Mouse (Mus musculus) heart, postnatal 0 days (tissue): ENCODE measurements around the gene Klhdc8b. TPM values are rescaled to one million over a fixed set of nuclear protein-coding genes. Genes with fewer than 3 reads are reported as not detected.

ENCODE experiments used
- ATAC-seq: fragments of 200-750 bp; cut with Nextera tagmentation; 2 replicates; pipeline ENCODE4 v1.8.0; 2017; ENCODE audit warnings: low read depth, moderate number of reproducible peaks, moderate library complexity; ENCODE audit not compliant: insufficient read depth
- DNase-seq: peaks from one replicate; pipeline ENCODE4 v3.0.0-alpha.2; 2016; ENCODE audit warnings: low spot score
- H3K27ac ChIP-seq: fragments of 300-500 bp; sonication (generic); 2 replicates; pipeline ENCODE4 v1.5.1; 2014; ENCODE audit warnings: low read depth, mild to moderate bottlenecking
- H3K27me3 ChIP-seq: fragments of 300-500 bp; sonication (generic); 2 replicates; pipeline ENCODE4 v1.6.1; 2014; ENCODE audit warnings: low read length, mixed read lengths; ENCODE audit not compliant: control insufficient read depth, insufficient read depth
- H3K36me3 ChIP-seq: fragments of 300-500 bp; sonication (generic); replicated peaks from 2 replicates; pipeline ENCODE4 v1.6.1; 2014; ENCODE audit warnings: low read length, mixed read lengths; ENCODE audit not compliant: control insufficient read depth, insufficient read depth
- H3K4me1 ChIP-seq: fragments of 300-500 bp; sonication (generic); 2 replicates; pipeline ENCODE4 v1.6.1; 2014; ENCODE audit warnings: antibody characterized with exemption; ENCODE audit not compliant: control insufficient read depth, insufficient read depth
- H3K4me2 ChIP-seq: fragments of 300-500 bp; sonication (generic); 2 replicates; pipeline ENCODE4 v1.6.1; 2014; ENCODE audit warnings: low read depth, mild to moderate bottlenecking, low read length, moderate library complexity
- H3K4me3 ChIP-seq: fragments of 300-500 bp; sonication (generic); 2 replicates; pipeline ENCODE4 v1.5.1; 2014; ENCODE audit warnings: low read depth, low read length
- H3K9ac ChIP-seq: fragments of 300-500 bp; sonication (generic); replicated peaks from 2 replicates; pipeline ENCODE4 v1.6.1; 2014; ENCODE audit warnings: low read depth, low read length, mixed read lengths
- H3K9me3 ChIP-seq: fragments of 300-500 bp; sonication (generic); replicated peaks from 2 replicates; pipeline ENCODE4 v1.6.1; 2016; ENCODE audit warnings: low read length; ENCODE audit not compliant: control insufficient read depth
- CTCF ChIP-seq: IDR thresholded peaks from 2 replicates; pipeline ENCODE4 v1.5.1; 2016; ENCODE audit warnings: antibody characterized with exemption, control low read depth, low read depth
- EP300 ChIP-seq: IDR thresholded peaks from 2 replicates; pipeline ENCODE4 v1.6.1; 2016; ENCODE audit warnings: antibody characterized with exemption, low read depth
- WGBS: fragments of 180-500 bp; shearing (Covaris S2); extraction: QIAGEN DNeasy Blood & Tissue Kit; methylation state at CpG from one replicate; pipeline ENCODE4 v1.1.7; 2014; 5-methylcytosine and 5-hydroxymethylcytosine counted together
- polyA plus RNA-seq: library from polyadenylated mRNA; unstranded; fragments of >200 nt; fragmentation: Nextera tagmentation; extraction: Ambion mirVana; gene quantifications from 2 replicates; pipeline ENCODE4 v1.2.1, GENCODE M21; 2015
- total RNA-seq: library from RNA; depleted of rRNA; stranded (reverse); fragments of >200 nt; gene quantifications from 2 replicates; pipeline ENCODE4 v1.2.3, GENCODE M21; 2014; ENCODE audit warnings: low replicate concordance

Gene Klhdc8b
- total and polyA plus RNA-seq, 2 experiments from 2014 or later: 92.7 to 186 TPM

- Histone ChIP-seq H3K36me3 (peaks cover 42% of the 10 kb centered on the region), H3K9ac (peak overlapping the region; percentile 80; the same call in 1 of the 2 replicates), H3K4me1 (peaks cover 26% of the 10 kb centered on the region), H3K4me2 (peak overlapping the region; percentile 94), H3K27ac (peak overlapping the region; percentile 85), H3K4me3 (peak overlapping the region; percentile 64), H3K9me3 (no peaks in the 10 kb centered on the region), H3K27me3 (no peaks in the 10 kb centered on the region)
- DNase-seq (no peak), ATAC-seq (no peak)
- TF ChIP-seq EP300 (no peak), CTCF (no peak)
- 72% methylated on average over 28 of the region's 28 CpGs for WGBS
These were observed 19.6 kb upstream of the Klhdc8b start for GRCm38 (mm10) chr9:108480813-108481519.

GRCm38 (mm10) chr9:108479721-108480351, 18.5 kb upstream of the Klhdc8b start, which contains the start of gene Lamb2:
Gene Lamb2 (plus strand): TSS chr9:108479736.
- 6% methylated on average over 10 of the region's 10 CpGs for WGBS
- Histone ChIP-seq H3K4me1 (peaks cover 26% of the 10 kb centered on the region), H3K4me3 (peak within 1 kb of the TSS; percentile 64), H3K27ac (peak within 1 kb of the TSS; percentile 85), H3K27me3 (no peaks in the 10 kb centered on the region), H3K4me2 (peak within 1 kb of the TSS; percentile 94), H3K9ac (peak within 1 kb of the TSS; percentile 80), H3K36me3 (peaks cover 31% of the 10 kb centered on the region), H3K9me3 (no peaks in the 10 kb centered on the region)
- TF ChIP-seq EP300: peak; percentile 40; the same call in 1 of the 2 replicates
- TF ChIP-seq CTCF: no peak
- DNase-seq (peak; percentile 92), ATAC-seq (peak; percentile 54)

GRCm38 (mm10) chr9:108479241-108479640, 17.9 kb upstream of the Klhdc8b start:
- Histone ChIP-seq H3K9me3 (no peaks in the 10 kb centered on the region), H3K36me3 (peaks cover 25% of the 10 kb centered on the region), H3K9ac (no peak overlapping the region), H3K4me2 (peak overlapping the region; percentile 94), H3K4me3 (peak overlapping the region; percentile 64; the same call in 1 of the 2 replicates), H3K27me3 (no peaks in the 10 kb centered on the region), H3K27ac (peak overlapping the region; percentile 85), H3K4me1 (peaks cover 26% of the 10 kb centered on the region)
- WGBS: 35% methylated on average over 11 of the region's 11 CpGs
- ATAC-seq (no peak; the same call in 1 of the 2 replicates), DNase-seq (no peak)
- TF ChIP-seq CTCF (no peak), EP300 (no peak)

GRCm38 (mm10) chr9:108478638-108479156, 17.3 kb upstream of the Klhdc8b start:
- peaks cover 26% of the 10 kb centered on the region for H3K4me1 ChIP-seq
- TF ChIP-seq EP300 (peak; percentile 78), CTCF (no peak)
- DNase-seq (peak; percentile 83), ATAC-seq (peak; percentile 75)
- under 1% methylated on average over 20 of the region's 20 CpGs for WGBS
- peak overlapping the region; percentile 59 for H3K4me3 ChIP-seq
- H3K9me3 ChIP-seq: no peaks in the 10 kb centered on the region
- H3K9ac ChIP-seq: peak overlapping the region; percentile 53; the same call in 1 of the 2 replicates
- peak overlapping the region; percentile 94 for H3K4me2 ChIP-seq
- peaks cover 20% of the 10 kb centered on the region for H3K36me3 ChIP-seq
- H3K27ac ChIP-seq: peak overlapping the region; percentile 85
- no peaks in the 10 kb centered on the region for H3K27me3 ChIP-seq

GRCm38 (mm10) chr9:108474528-108474927, 13.1 kb upstream of the Klhdc8b start:
- TF ChIP-seq EP300 (no peak), CTCF (no peak)
- no peak overlapping the region for H3K4me2 ChIP-seq
- no peaks in the 10 kb centered on the region for H3K9me3 ChIP-seq
- H3K36me3 ChIP-seq: no peaks in the 10 kb centered on the region
- H3K4me1 ChIP-seq: peaks cover 6% of the 10 kb centered on the region
- H3K27me3 ChIP-seq: no peaks in the 10 kb centered on the region
- H3K4me3 ChIP-seq: no peak overlapping the region
- DNase-seq: no peak
- WGBS: 80% methylated on average over 1 of the region's 1 CpGs
- H3K27ac ChIP-seq: no peak overlapping the region
- no peak for ATAC-seq
- no peak overlapping the region for H3K9ac ChIP-seq
